Mouse (Mus musculus): Measurements from ENCODE around the gene Fgf18.

Gene Fgf18

GRCm38 (mm10) chr11:33115796-33116195 lies 31.4 kb downstream of the Fgf18 start:
- DNase-seq (ENCODE audit: extremely low spot score) = no peak

- DNase-seq (ENCODE audit: extremely low spot score) = no peak
These were observed 34.8 kb downstream of the Fgf18 start for GRCm38 (mm10) chr11:33112407-33112806.

- DNase-seq (ENCODE audit: extremely low spot score) = no peak
These were observed 37.1 kb downstream of the Fgf18 start for GRCm38 (mm10) chr11:33110111-33110510.

- DNase-seq (ENCODE audit: extremely low spot score) = no peak
These were observed 39.7 kb downstream of the Fgf18 start for GRCm38 (mm10) chr11:33107540-33107939.

- no peak for DNase-seq (ENCODE audit: extremely low spot score)
These were observed 42.3 kb downstream of the Fgf18 start for GRCm38 (mm10) chr11:33104911-33105316.

GRCm38 (mm10) chr11:33103291-33103943 lies 43.8 kb downstream of the Fgf18 start:
- DNase-seq (ENCODE audit: extremely low spot score) = no peak

- no peak for DNase-seq (ENCODE audit: extremely low spot score)
These were observed 47.1 kb downstream of the Fgf18 start for GRCm38 (mm10) chr11:33100027-33100507.

- no peak for DNase-seq (ENCODE audit: extremely low spot score)
These were observed 47.8 kb downstream of the Fgf18 start for GRCm38 (mm10) chr11:33099425-33099824.

GRCm38 (mm10) chr11:33098446-33098845 lies 48.8 kb downstream of the Fgf18 start:
- DNase-seq (ENCODE audit: extremely low spot score) = no peak

- DNase-seq (ENCODE audit: extremely low spot score) = peak; percentile 57
These were observed 49.3 kb downstream of the Fgf18 start for GRCm38 (mm10) chr11:33097855-33098254.

GRCm38 (mm10) chr11:33089856-33090255 lies 57.3 kb downstream of the Fgf18 start:
- no peak for DNase-seq (ENCODE audit: extremely low spot score)

GRCm38 (mm10) chr11:33088181-33088580 lies 59.0 kb downstream of the Fgf18 start:
- DNase-seq (ENCODE audit: extremely low spot score) = no peak

GRCm38 (mm10) chr11:33086046-33086445 lies 61.2 kb downstream of the Fgf18 start:
- peak; percentile 9 for DNase-seq (ENCODE audit: extremely low spot score)

GRCm38 (mm10) chr11:33085514-33085913 lies 61.7 kb downstream of the Fgf18 start:
- DNase-seq (ENCODE audit: extremely low spot score) = no peak

GRCm38 (mm10) chr11:33085054-33085453 lies 62.1 kb downstream of the Fgf18 start:
- no peak for DNase-seq (ENCODE audit: extremely low spot score)

- no peak for DNase-seq (ENCODE audit: extremely low spot score)
These were observed 63.2 kb downstream of the Fgf18 start for GRCm38 (mm10) chr11:33084041-33084440.

GRCm38 (mm10) chr11:33081175-33081574 lies 66.0 kb downstream of the Fgf18 start:
- no peak for DNase-seq (ENCODE audit: extremely low spot score)

- no peak for DNase-seq (ENCODE audit: extremely low spot score)
These were observed 67.0 kb downstream of the Fgf18 start for GRCm38 (mm10) chr11:33080046-33080808.

- DNase-seq (ENCODE audit: extremely low spot score) = no peak
These were observed 67.8 kb downstream of the Fgf18 start for GRCm38 (mm10) chr11:33079424-33079823.

GRCm38 (mm10) chr11:33078036-33078435 lies 69.2 kb downstream of the Fgf18 start:
- peak; percentile 34 for DNase-seq (ENCODE audit: extremely low spot score)

- DNase-seq (ENCODE audit: extremely low spot score) = no peak
These were observed 71.9 kb downstream of the Fgf18 start for GRCm38 (mm10) chr11:33075293-33075692.

- no peak for DNase-seq (ENCODE audit: extremely low spot score)
These were observed 72.7 kb downstream of the Fgf18 start for GRCm38 (mm10) chr11:33074541-33074940.

GRCm38 (mm10) chr11:33071358-33071922 lies 75.8 kb downstream of the Fgf18 start:
- DNase-seq (ENCODE audit: extremely low spot score) = no peak

Measured in embryo, embryonic 9.5 days (tissue).